Mouse (Mus musculus): ENCODE results near the gene Eif3c. TPM values are rescaled to one million over a fixed set of nuclear protein-coding genes. Genes with fewer than 3 reads are reported as not detected.

Eif3c gene
- polyA plus RNA-seq (2015; fragmentation: Nextera tagmentation; extraction: Ambion mirVana), result 205 and 210 TPM in 2 replicates

- under 1% methylated on average over 46 of the region's 46 CpGs for WGBS
These were observed at the start of gene Eif3c for GRCm38 (mm10) chr7:126566094-126566765. Gene Eif3c, minus strand, starts transcription at chr7:126566411.

GRCm38 (mm10) chr7:126612736-126613135 lies 46.5 kb upstream of the Eif3c start:
- H3K27ac ChIP-seq, result no peak overlapping the region
- H3K4me1 ChIP-seq (replicated peaks), result no peaks in the 10 kb centered on the region
- WGBS, result 78% methylated on average over 3 of the region's 3 CpGs
- no peak overlapping the region for H3K4me3 ChIP-seq
- no peaks in the 10 kb centered on the region for H3K9me3 ChIP-seq
- no peak for ATAC-seq (ENCODE audit: low FRiP score)
- no peak overlapping the region for H3K4me2 ChIP-seq
- no peaks in the 10 kb centered on the region; the same call in 1 of the 2 replicates for H3K27me3 ChIP-seq
- no peaks in the 10 kb centered on the region for H3K36me3 ChIP-seq
- H3K9ac ChIP-seq, result no peak overlapping the region

More at GRCm38 (mm10) chr7:126566094-126566765, at the start of gene Eif3c:
- peak within 1 kb of the TSS; percentile 98 for H3K4me3 ChIP-seq
- H3K9me3 ChIP-seq, result no peaks in the 10 kb centered on the region
- peak within 1 kb of the TSS; percentile 80 for H3K27ac ChIP-seq
- peaks cover 35% of the 10 kb centered on the region for H3K36me3 ChIP-seq
- peaks cover 18% of the 10 kb centered on the region for H3K4me1 ChIP-seq (replicated peaks)
- peak within 1 kb of the TSS; percentile 94 for H3K4me2 ChIP-seq
- peak within 1 kb of the TSS; percentile 89 for H3K9ac ChIP-seq
- H3K27me3 ChIP-seq, result no peaks in the 10 kb centered on the region
- ATAC-seq (ENCODE audit: low FRiP score), result peak; percentile 96

GRCm38 (mm10) chr7:126607796-126608195 lies 41.6 kb upstream of the Eif3c start:
- Histone ChIP-seq H3K27me3 (no peaks in the 10 kb centered on the region), H3K4me1 (replicated peaks) (no peaks in the 10 kb centered on the region), H3K9ac (no peak overlapping the region), H3K36me3 (no peaks in the 10 kb centered on the region), H3K4me2 (no peak overlapping the region), H3K4me3 (no peak overlapping the region), H3K9me3 (no peaks in the 10 kb centered on the region), H3K27ac (no peak overlapping the region)
- ATAC-seq (ENCODE audit: low FRiP score), result no peak
- WGBS, result 85% methylated on average over 5 of the region's 5 CpGs

DNA sequence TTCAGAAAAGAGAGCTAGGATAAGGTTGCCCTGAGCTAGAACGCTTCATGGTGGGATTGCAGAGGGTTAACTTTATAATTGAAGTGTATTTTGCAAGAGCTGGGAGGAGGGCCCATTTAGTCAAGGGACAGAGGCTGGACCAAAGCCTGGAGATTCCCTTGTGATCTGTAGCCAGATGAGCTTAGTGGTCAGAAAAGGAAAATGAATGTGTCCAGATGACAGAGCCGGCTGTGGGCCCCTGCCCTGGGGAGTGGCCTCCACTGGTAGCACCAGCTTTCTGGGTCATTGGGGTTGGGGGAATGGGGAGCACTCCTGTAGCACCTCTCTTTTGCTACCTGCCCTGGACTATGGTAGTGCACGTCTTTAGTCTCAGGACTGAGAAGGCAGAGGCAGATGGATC lies 40.9 kb upstream of the Eif3c start:
- H3K27ac ChIP-seq, result no peak overlapping the region
- no peak overlapping the region for H3K4me2 ChIP-seq
- no peaks in the 10 kb centered on the region for H3K36me3 ChIP-seq
- ATAC-seq (ENCODE audit: low FRiP score), result no peak
- 78% methylated on average over 3 of the region's 3 CpGs for WGBS
- H3K4me1 ChIP-seq (replicated peaks), result no peaks in the 10 kb centered on the region
- no peaks in the 10 kb centered on the region for H3K9me3 ChIP-seq
- no peaks in the 10 kb centered on the region for H3K27me3 ChIP-seq
- no peak overlapping the region for H3K4me3 ChIP-seq
- no peak overlapping the region for H3K9ac ChIP-seq

DNA sequence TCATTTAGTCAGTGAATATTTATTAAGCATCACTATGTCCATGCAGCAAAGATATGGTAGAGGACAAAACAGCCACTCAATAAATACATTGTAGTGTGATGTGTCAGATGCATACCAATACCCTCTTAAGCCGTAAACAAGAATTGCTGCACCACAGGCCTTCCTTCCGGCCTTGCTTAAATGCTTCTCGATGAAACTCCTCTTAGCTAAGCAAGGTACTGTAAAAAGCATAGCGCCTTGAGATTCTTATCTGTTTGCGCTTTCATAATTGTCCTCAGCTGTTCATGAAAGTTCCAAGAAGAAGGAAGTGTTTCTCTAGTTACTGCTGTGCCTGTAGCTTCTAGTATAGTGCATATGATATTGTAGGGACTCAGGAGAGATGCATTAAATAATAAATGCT lies 40.4 kb upstream of the Eif3c start:
- no peaks in the 10 kb centered on the region for H3K9me3 ChIP-seq
- H3K9ac ChIP-seq, result no peak overlapping the region
- no peak for ATAC-seq (ENCODE audit: low FRiP score)
- no peaks in the 10 kb centered on the region for H3K27me3 ChIP-seq
- no peaks in the 10 kb centered on the region for H3K4me1 ChIP-seq (replicated peaks)
- H3K36me3 ChIP-seq, result no peaks in the 10 kb centered on the region
- WGBS, result 87% methylated on average over 5 of the region's 5 CpGs
- no peak overlapping the region for H3K4me3 ChIP-seq
- no peak overlapping the region for H3K4me2 ChIP-seq
- H3K27ac ChIP-seq, result no peak overlapping the region

DNA sequence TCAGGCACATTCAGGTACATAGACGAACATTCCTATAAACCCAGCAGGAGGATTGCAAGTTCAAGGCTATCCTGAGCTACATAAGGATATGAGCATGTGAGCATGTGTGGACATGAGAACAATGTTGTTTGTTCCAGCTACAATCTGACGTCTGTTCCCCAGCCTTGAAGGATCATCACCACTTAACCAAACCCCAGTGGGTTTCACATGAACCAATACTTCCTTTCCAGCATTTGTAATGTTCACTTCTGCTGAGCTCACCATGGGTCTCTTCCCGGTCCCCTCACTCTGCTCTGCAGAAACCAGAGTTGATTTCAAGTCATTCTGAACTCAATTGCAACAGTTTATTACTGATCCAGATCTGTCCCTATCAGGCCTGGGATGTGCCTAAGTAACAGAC lies 36.4 kb upstream of the Eif3c start:
- Histone ChIP-seq H3K4me1 (replicated peaks) (no peaks in the 10 kb centered on the region), H3K27ac (no peak overlapping the region), H3K36me3 (no peaks in the 10 kb centered on the region), H3K9ac (no peak overlapping the region), H3K4me3 (no peak overlapping the region), H3K9me3 (no peaks in the 10 kb centered on the region), H3K4me2 (no peak overlapping the region), H3K27me3 (no peaks in the 10 kb centered on the region)
- WGBS, result 85% methylated on average over 3 of the region's 3 CpGs
- ATAC-seq (ENCODE audit: low FRiP score), result no peak

DNA sequence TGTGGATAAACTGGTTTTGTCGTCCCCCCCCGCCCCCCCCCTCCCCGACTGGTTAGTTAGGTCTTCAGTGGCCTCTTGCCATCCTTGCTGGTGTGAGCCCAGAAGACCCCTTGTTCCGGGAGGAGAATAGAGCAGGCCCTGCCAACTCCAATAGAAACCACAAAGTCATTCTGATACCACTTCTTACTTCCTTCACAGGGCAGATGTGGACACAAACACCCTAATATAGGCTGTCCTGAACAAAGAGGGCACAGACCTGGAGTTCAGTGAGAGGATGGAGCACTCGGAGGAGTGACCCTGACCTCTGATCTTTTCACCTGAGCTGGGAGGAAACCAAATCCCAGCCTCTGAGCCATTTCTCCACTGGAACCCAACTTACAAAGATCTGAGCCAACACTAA lies 35.7 kb upstream of the Eif3c start:
- no peaks in the 10 kb centered on the region for H3K27me3 ChIP-seq
- no peaks in the 10 kb centered on the region for H3K36me3 ChIP-seq
- H3K27ac ChIP-seq, result no peak overlapping the region
- H3K4me1 ChIP-seq (replicated peaks), result no peaks in the 10 kb centered on the region
- H3K9me3 ChIP-seq, result no peaks in the 10 kb centered on the region
- H3K4me2 ChIP-seq, result no peak overlapping the region
- WGBS, result 46% methylated on average over 5 of the region's 5 CpGs
- H3K4me3 ChIP-seq, result no peak overlapping the region
- no peak for ATAC-seq (ENCODE audit: low FRiP score)
- no peak overlapping the region for H3K9ac ChIP-seq

DNA sequence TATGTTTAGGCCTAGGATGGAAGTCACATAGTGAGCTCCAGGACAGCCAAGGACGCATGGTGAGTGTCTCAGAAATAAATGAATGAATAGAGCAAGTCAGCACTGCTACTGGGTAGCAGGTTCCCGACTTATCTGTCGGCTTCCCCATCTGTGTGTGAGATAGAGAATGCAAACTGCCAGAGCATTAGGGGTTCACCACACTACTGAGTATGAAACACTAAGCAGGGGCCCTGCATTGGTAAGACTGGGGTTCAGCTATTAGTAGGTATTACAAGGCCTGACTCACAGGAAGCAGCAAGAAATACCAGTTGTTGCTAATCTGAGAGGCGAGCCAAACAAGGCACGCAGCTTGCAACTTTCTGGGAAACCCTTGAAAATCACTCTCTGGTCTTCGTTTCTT lies 32.7 kb upstream of the Eif3c start:
- H3K9ac ChIP-seq, result no peak overlapping the region
- no peak overlapping the region for H3K4me3 ChIP-seq
- ATAC-seq (ENCODE audit: low FRiP score), result no peak
- H3K27ac ChIP-seq, result no peak overlapping the region
- no peaks in the 10 kb centered on the region for H3K4me1 ChIP-seq (replicated peaks)
- WGBS, result 86% methylated on average over 6 of the region's 6 CpGs
- no peaks in the 10 kb centered on the region for H3K36me3 ChIP-seq
- 0 out of 2 replicates have a peak, but pooled peaks cover 6% of the 10 kb centered on the region for H3K27me3 ChIP-seq
- no peak overlapping the region for H3K4me2 ChIP-seq
- no peaks in the 10 kb centered on the region for H3K9me3 ChIP-seq

DNA sequence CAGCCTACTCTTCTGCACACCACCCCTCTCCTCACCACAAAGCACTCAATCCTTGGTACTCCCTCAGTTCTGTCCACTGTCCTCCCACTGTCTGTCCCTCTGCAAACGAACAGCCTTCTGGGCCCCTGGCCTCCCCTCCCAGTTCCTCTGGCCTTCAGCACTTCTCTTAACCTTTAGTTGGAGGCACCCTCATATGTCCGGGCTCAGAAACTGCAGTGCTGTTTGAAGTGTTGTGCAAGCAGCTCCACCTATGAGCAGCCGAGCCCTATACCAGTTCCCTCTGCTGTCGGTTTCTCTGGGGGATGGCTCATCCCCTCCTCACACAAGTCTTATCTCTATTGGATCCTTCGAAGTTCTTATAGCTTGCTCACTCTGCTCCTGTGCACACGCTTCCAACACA lies 30.2 kb upstream of the Eif3c start:
- no peak overlapping the region for H3K4me3 ChIP-seq
- no peaks in the 10 kb centered on the region for H3K36me3 ChIP-seq
- H3K27me3 ChIP-seq, result 0 out of 2 replicates have a peak, but pooled peaks cover 6% of the 10 kb centered on the region
- H3K9ac ChIP-seq, result no peak overlapping the region
- WGBS, result 81% methylated on average over 6 of the region's 6 CpGs
- H3K4me2 ChIP-seq, result no peak overlapping the region
- no peaks in the 10 kb centered on the region for H3K4me1 ChIP-seq (replicated peaks)
- no peak overlapping the region for H3K27ac ChIP-seq
- no peaks in the 10 kb centered on the region for H3K9me3 ChIP-seq
- ATAC-seq (ENCODE audit: low FRiP score), result no peak

GRCm38 (mm10) chr7:126595890-126596289 lies 29.7 kb upstream of the Eif3c start:
- ATAC-seq (ENCODE audit: low FRiP score), result no peak
- Histone ChIP-seq H3K4me1 (replicated peaks) (no peaks in the 10 kb centered on the region), H3K27ac (no peak overlapping the region), H3K9me3 (no peaks in the 10 kb centered on the region), H3K9ac (no peak overlapping the region), H3K27me3 (0 out of 2 replicates have a peak, but pooled peaks cover 6% of the 10 kb centered on the region), H3K4me2 (no peak overlapping the region), H3K36me3 (no peaks in the 10 kb centered on the region), H3K4me3 (no peak overlapping the region)
- 84% methylated on average over 5 of the region's 5 CpGs for whole genome bisulfite sequencing

- no peak within 1 kb of the TSS for H3K27ac ChIP-seq
- H3K4me2 ChIP-seq, result no peak within 1 kb of the TSS
- no peaks in the 10 kb centered on the region for H3K36me3 ChIP-seq
- ATAC-seq (ENCODE audit: low FRiP score), result no peak
- no peaks in the 10 kb centered on the region for H3K9me3 ChIP-seq
- WGBS, result 84% methylated on average over 11 of the region's 11 CpGs
- H3K4me3 ChIP-seq, result no peak within 1 kb of the TSS
- 0 out of 2 replicates have a peak, but pooled peaks cover 6% of the 10 kb centered on the region for H3K27me3 ChIP-seq
- H3K9ac ChIP-seq, result no peak within 1 kb of the TSS
- H3K4me1 ChIP-seq (replicated peaks), result no peaks in the 10 kb centered on the region
These were observed 28.8 kb upstream of the Eif3c start, which contains the start of gene Il27 for GRCm38 (mm10) chr7:126594862-126595561. Gene Il27, minus strand, starts transcription at chr7:126594941.

- Histone ChIP-seq H3K27ac (no peak overlapping the region), H3K4me3 (no peak overlapping the region), H3K27me3 (peaks cover 41% of the 10 kb centered on the region), H3K9ac (peak overlapping the region; percentile 40), H3K4me1 (replicated peaks) (peaks cover 11% of the 10 kb centered on the region), H3K4me2 (peak overlapping the region; percentile 42), H3K36me3 (no peaks in the 10 kb centered on the region), H3K9me3 (no peaks in the 10 kb centered on the region)
- 4% methylated on average over 16 of the region's 16 CpGs for WGBS
- ATAC-seq (ENCODE audit: low FRiP score), result no peak; the same call in 1 of the 2 replicates
These were observed 21.6 kb upstream of the Eif3c start for GRCm38 (mm10) chr7:126587779-126588178.
